Mouse (Mus musculus): ENCODE results near the gene Mns1.
"Not testable (repeated sequence)": the region's sequence is repeated elsewhere in the genome, so short reads cannot be mapped to it uniquely, and the experiment has no call there.

Gene Mns1

GRCm38 (mm10) chr9:72437822-72438701, at the start of gene Mns1:
TSS of gene Mns1 (plus strand) at chr9:72438011.
- peak; percentile 93 for DNase-seq (ENCODE audit: low read depth, low spot score)

GRCm38 (mm10) chr9:72388934-72389333, 48.9 kb upstream of the Mns1 start:
- no peak for DNase-seq (ENCODE audit: low read depth, low spot score)

GRCm38 (mm10) chr9:72389431-72390002, 48.3 kb upstream of the Mns1 start:
- no peak for DNase-seq (ENCODE audit: low read depth, low spot score)

- DNase-seq (ENCODE audit: low read depth, low spot score) = no peak
Observed at GRCm38 (mm10) chr9:72390321-72391077, 47.3 kb upstream of the Mns1 start.

- no peak for DNase-seq (ENCODE audit: low read depth, low spot score)
Observed at GRCm38 (mm10) chr9:72392686-72393085, 45.1 kb upstream of the Mns1 start.

GRCm38 (mm10) chr9:72393238-72393637, 44.6 kb upstream of the Mns1 start:
- no peak for DNase-seq (ENCODE audit: low read depth, low spot score)

GRCm38 (mm10) chr9:72393869-72394341, 43.9 kb upstream of the Mns1 start:
- DNase-seq (ENCODE audit: low read depth, low spot score) = no peak

- DNase-seq (ENCODE audit: low read depth, low spot score) = no peak
Observed at GRCm38 (mm10) chr9:72400121-72400520, 37.7 kb upstream of the Mns1 start.

- not testable (repeated sequence) for DNase-seq (ENCODE audit: low read depth, low spot score)
Observed at GRCm38 (mm10) chr9:72401769-72402168, 36.0 kb upstream of the Mns1 start.

- DNase-seq (ENCODE audit: low read depth, low spot score) = no peak
Observed at GRCm38 (mm10) chr9:72403421-72403820, 34.4 kb upstream of the Mns1 start.

GRCm38 (mm10) chr9:72404446-72404845, 33.4 kb upstream of the Mns1 start:
- no peak for DNase-seq (ENCODE audit: low read depth, low spot score)

GRCm38 (mm10) chr9:72404934-72405333, 32.9 kb upstream of the Mns1 start:
- no peak for DNase-seq (ENCODE audit: low read depth, low spot score)

- DNase-seq (ENCODE audit: low read depth, low spot score) = no peak
Observed at GRCm38 (mm10) chr9:72405882-72406638, 31.8 kb upstream of the Mns1 start.

- peak; percentile 83 for DNase-seq (ENCODE audit: low read depth, low spot score)
Observed at GRCm38 (mm10) chr9:72408131-72408586, 29.7 kb upstream of the Mns1 start.

- DNase-seq (ENCODE audit: low read depth, low spot score) = no peak
Observed at GRCm38 (mm10) chr9:72409381-72410225, 28.2 kb upstream of the Mns1 start.

GRCm38 (mm10) chr9:72411746-72412145, 26.1 kb upstream of the Mns1 start:
- no peak for DNase-seq (ENCODE audit: low read depth, low spot score)

- DNase-seq (ENCODE audit: low read depth, low spot score) = no peak
Observed at GRCm38 (mm10) chr9:72418443-72418842, 19.4 kb upstream of the Mns1 start.

GRCm38 (mm10) chr9:72420490-72420889, 17.3 kb upstream of the Mns1 start:
- no peak for DNase-seq (ENCODE audit: low read depth, low spot score)

GRCm38 (mm10) chr9:72422284-72422683, 15.5 kb upstream of the Mns1 start:
- DNase-seq (ENCODE audit: low read depth, low spot score) = no peak

GRCm38 (mm10) chr9:72422753-72423152, 15.1 kb upstream of the Mns1 start:
- DNase-seq (ENCODE audit: low read depth, low spot score) = no peak

Measured in forelimb bud, embryonic 11.5 days (tissue).